Mouse (Mus musculus): Measurements from ENCODE around the gene Helq. TPM values are rescaled to one million over a fixed set of nuclear protein-coding genes. Genes with fewer than 3 reads are reported as not detected.
A peak's percentile ranks its signal among the peaks of the same experiment; 100 is the strongest.

Helq gene
- polyA plus RNA-seq, 1 experiment from 2014 or later = 16.2 TPM

- no peaks in the 10 kb centered on the region for H3K27me3 ChIP-seq (replicated peaks)
- no peaks in the 10 kb centered on the region for H3K9me3 ChIP-seq
- H3K36me3 ChIP-seq = no peaks in the 10 kb centered on the region
- peak within 1 kb of the TSS; percentile 99 for H3K4me2 ChIP-seq (replicated peaks)
- peak; percentile 90 for ATAC-seq
- peaks cover 10% of the 10 kb centered on the region; the same call in 1 of the 2 replicates for H3K4me1 ChIP-seq (replicated peaks)
- H3K27ac ChIP-seq = no peak within 1 kb of the TSS
- peak within 1 kb of the TSS; percentile 60 for H3K9ac ChIP-seq
- under 1% methylated on average over 55 of the region's 56 CpGs for WGBS
- H3K4me3 ChIP-seq (replicated peaks) = peak within 1 kb of the TSS; percentile 62
Measured at GRCm38 (mm10) chr5:100719235-100720088, 78.9 kb downstream of the Helq start, which contains the start of gene Hpse. TSS of gene Hpse (minus strand) at chr5:100719716.

DNA sequence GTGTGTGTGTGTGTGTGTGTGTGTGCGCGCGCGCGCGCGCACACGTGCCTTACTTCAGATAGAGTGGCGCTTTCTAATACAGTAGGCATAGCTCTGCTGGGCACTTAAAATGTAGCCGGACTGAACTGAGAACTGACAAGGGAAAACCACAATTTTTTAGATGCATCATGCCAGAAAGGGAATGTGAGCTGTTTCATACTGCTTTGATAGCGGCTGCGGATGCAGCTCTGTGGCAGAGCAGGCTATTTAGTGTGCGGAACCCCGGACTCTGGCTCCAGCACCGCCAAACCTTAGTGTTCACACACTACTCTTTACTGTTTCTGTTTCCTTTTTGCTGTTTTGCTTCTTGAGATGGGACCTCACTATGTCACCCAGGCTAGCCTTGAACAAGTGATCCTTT, 81.6 kb downstream of the Helq start:
- no peak for ATAC-seq
- Histone ChIP-seq H3K4me3 (replicated peaks) (no peak overlapping the region), H3K9me3 (no peaks in the 10 kb centered on the region), H3K4me1 (replicated peaks) (peaks cover 10% of the 10 kb centered on the region; the same call in 1 of the 2 replicates), H3K9ac (no peak overlapping the region), H3K4me2 (replicated peaks) (no peak overlapping the region), H3K27ac (no peak overlapping the region), H3K36me3 (no peaks in the 10 kb centered on the region), H3K27me3 (replicated peaks) (no peaks in the 10 kb centered on the region)
- WGBS = 94% methylated on average over 15 of the region's 15 CpGs

Other genes starting within 250 kb of the Helq start
- 349 and 408 TPM in 2 replicates for gene Plac8, start 226.4 kb downstream of the Helq start, polyA plus RNA-seq (2015; fragmentation: Nextera tagmentation; extraction: Ambion mirVana)
- gene Coq2, start 123.5 kb downstream of the Helq start, polyA plus RNA-seq (2015; fragmentation: Nextera tagmentation; extraction: Ambion mirVana) = 67.6 and 70.5 TPM in 2 replicates
- 3.6 and 3.9 TPM in 2 replicates for gene Hpse, start 78.9 kb downstream of the Helq start, polyA plus RNA-seq (2015; fragmentation: Nextera tagmentation; extraction: Ambion mirVana)
- gene Mrps18c, start within 50 bp of the Helq start, polyA plus RNA-seq (2015; fragmentation: Nextera tagmentation; extraction: Ambion mirVana) = 169 and 172 TPM in 2 replicates
- gene Abraxas1, start 22.4 kb upstream of the Helq start, polyA plus RNA-seq (2015; fragmentation: Nextera tagmentation; extraction: Ambion mirVana) = 26.7 and 30.0 TPM in 2 replicates
- 12.0 and 12.6 TPM in 2 replicates for gene Gpat3, start 47.1 kb upstream of the Helq start, polyA plus RNA-seq (2015; fragmentation: Nextera tagmentation; extraction: Ambion mirVana)